Mouse (Mus musculus) forebrain, embryonic 14.5 days (tissue): ENCODE data around the gene Fam219a. TPM values are rescaled to one million over a fixed set of nuclear protein-coding genes. Genes with fewer than 3 reads are reported as not detected.

ENCODE experiments used
- ATAC-seq: fragments of 200-750 bp; cut with Nextera tagmentation; 2 replicates; pipeline ENCODE4 v1.8.0; 2017; ENCODE audit warnings: mild to moderate bottlenecking, moderate library complexity
- DNase-seq: peaks from one replicate; pipeline ENCODE4 v3.0.0-alpha.2; 2015; ENCODE audit warnings: low spot score
- H3K27ac ChIP-seq: fragments of 300-500 bp; sonication (generic); 2 replicates; pipeline ENCODE4 v1.5.1; 2014; ENCODE audit warnings: low read depth, mild to moderate bottlenecking, control low read depth, low read length, moderate library complexity
- H3K27me3 ChIP-seq: fragments of 300-500 bp; sonication (generic); replicated peaks from 2 replicates; pipeline ENCODE4 v1.6.1; 2014; ENCODE audit warnings: low read length, control low read depth, mixed read lengths; ENCODE audit not compliant: control insufficient read depth, insufficient read depth
- H3K36me3 ChIP-seq: fragments of 300-500 bp; sonication (generic); 2 replicates; pipeline ENCODE4 v1.6.1; 2014; ENCODE audit warnings: low read length, control low read depth; ENCODE audit not compliant: control insufficient read depth, insufficient read depth
- H3K4me1 ChIP-seq: fragments of 300-500 bp; sonication (generic); 2 replicates; pipeline ENCODE4 v1.6.1; 2014; ENCODE audit warnings: antibody characterized with exemption, low read length, control low read depth; ENCODE audit not compliant: control insufficient read depth, insufficient read depth
- H3K4me2 ChIP-seq: fragments of 300-500 bp; sonication (generic); 2 replicates; pipeline ENCODE4 v1.6.1; 2014; ENCODE audit warnings: mild to moderate bottlenecking, control low read depth, low read length
- H3K4me3 ChIP-seq: fragments of 300-500 bp; sonication (generic); 2 replicates; pipeline ENCODE4 v1.5.1; 2014; ENCODE audit warnings: low read depth, low read length, control low read depth
- H3K9ac ChIP-seq: fragments of 300-500 bp; sonication (generic); 2 replicates; pipeline ENCODE4 v1.6.1; 2014; ENCODE audit warnings: mild to moderate bottlenecking, low read length, control low read depth, moderate library complexity
- H3K9me3 ChIP-seq: fragments of 300-500 bp; sonication (generic); replicated peaks from 2 replicates; pipeline ENCODE4 v1.6.1; 2016; ENCODE audit warnings: low read length, control low read depth, mixed read lengths; ENCODE audit not compliant: control insufficient read depth
- WGBS: fragments of 180-500 bp; shearing (Covaris S2); extraction: QIAGEN DNeasy Blood & Tissue Kit; methylation state at CpG from one replicate; pipeline ENCODE4 v1.1.7; 2014; 5-methylcytosine and 5-hydroxymethylcytosine counted together
- polyA plus RNA-seq: library from polyadenylated mRNA; unstranded; fragments of >200 nt; fragmentation: Nextera tagmentation; extraction: Ambion mirVana; gene quantifications from 2 replicates; pipeline ENCODE4 v1.2.1, GENCODE M21; 2014

Fam219a gene
- polyA plus RNA-seq, 1 experiment from 2014 or later: 10.4 TPM

DNA sequence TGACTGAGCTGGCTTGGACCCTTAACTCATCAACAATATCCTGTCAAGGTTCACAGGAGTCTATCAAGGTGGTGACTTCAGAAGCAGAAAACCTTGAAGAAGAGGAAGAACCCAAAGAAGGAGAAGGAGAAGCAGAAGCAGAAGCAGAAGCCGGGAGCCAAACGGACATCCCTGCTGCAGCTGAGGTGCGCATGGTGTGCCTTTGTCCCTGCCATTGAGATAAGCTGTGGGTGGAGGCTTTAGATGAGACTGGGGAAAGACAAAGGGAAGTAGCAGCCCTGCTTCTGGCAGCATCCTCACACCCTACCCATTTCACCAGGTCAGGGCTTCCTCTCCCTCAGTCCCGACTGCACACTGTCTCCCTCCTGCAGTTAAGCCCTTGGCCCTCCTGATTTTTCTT, 33.5 kb upstream of the Fam219a start:
- H3K4me1 ChIP-seq: peaks cover 7% of the 10 kb centered on the region; the same call in 1 of the 2 replicates
- H3K27ac ChIP-seq: no peak overlapping the region
- ATAC-seq (no peak), DNase-seq (no peak)
- no peaks in the 10 kb centered on the region for H3K36me3 ChIP-seq
- no peak overlapping the region for H3K4me2 ChIP-seq
- no peaks in the 10 kb centered on the region for H3K27me3 ChIP-seq
- H3K9me3 ChIP-seq: no peaks in the 10 kb centered on the region
- no peak overlapping the region for H3K4me3 ChIP-seq
- no peak overlapping the region for H3K9ac ChIP-seq
- whole genome bisulfite sequencing: 31% methylated on average over 4 of the region's 4 CpGs

DNA sequence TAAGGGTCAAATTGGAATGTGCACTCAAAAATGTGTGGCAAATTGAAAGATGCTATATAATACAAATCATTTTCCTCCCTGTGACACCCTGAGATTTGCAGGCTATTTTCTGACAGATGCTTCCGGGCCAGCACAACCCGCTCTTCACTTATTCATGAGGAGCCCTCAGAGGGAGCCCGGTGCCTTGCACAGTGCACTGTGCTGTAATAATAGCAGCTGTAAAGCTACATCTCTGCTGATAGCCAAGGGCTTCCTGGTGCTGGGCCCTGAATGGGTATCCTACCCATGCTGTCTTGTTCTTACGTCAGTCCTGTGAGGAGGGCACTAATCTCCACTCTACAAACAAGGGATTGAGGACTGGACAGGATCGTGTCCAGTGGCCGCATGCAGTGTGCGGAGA, 14.0 kb upstream of the Fam219a start:
- Histone ChIP-seq H3K27ac (no peak overlapping the region), H3K36me3 (no peaks in the 10 kb centered on the region), H3K4me2 (no peak overlapping the region), H3K4me3 (no peak overlapping the region), H3K4me1 (no peaks in the 10 kb centered on the region; the same call in 1 of the 2 replicates), H3K9me3 (no peaks in the 10 kb centered on the region), H3K27me3 (no peaks in the 10 kb centered on the region), H3K9ac (no peak overlapping the region)
- no peak for DNase-seq
- WGBS: 73% methylated on average over 7 of the region's 7 CpGs
- no peak for ATAC-seq

DNA sequence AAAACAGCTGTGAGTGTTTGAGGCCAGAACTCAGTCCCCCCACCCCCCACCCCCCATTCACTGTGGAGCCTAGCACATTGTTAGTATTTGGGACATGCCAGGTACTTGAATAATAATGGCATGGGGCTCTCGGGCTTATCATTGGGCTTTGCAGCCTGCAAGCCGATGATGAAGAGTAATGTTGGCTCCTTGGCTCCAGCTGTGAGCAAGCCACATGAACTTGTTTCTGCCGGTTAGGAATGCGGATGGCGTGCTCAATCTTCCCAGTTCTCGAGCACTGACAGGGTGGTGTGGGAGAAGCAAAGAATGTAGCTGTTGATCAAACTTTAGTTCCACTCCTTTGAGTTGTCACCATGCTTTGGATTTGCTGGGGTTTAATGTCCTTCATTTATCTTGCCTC, 6.6 kb upstream of the Fam219a start:
- H3K9ac ChIP-seq: no peak overlapping the region
- H3K36me3 ChIP-seq: no peaks in the 10 kb centered on the region
- WGBS: 47% methylated on average over 6 of the region's 6 CpGs
- H3K27me3 ChIP-seq: no peaks in the 10 kb centered on the region
- H3K4me3 ChIP-seq: no peak overlapping the region
- no peak for DNase-seq
- no peaks in the 10 kb centered on the region for H3K9me3 ChIP-seq
- no peak for ATAC-seq
- no peak overlapping the region for H3K4me2 ChIP-seq
- H3K4me1 ChIP-seq: peaks cover 4% of the 10 kb centered on the region
- no peak overlapping the region for H3K27ac ChIP-seq

DNA sequence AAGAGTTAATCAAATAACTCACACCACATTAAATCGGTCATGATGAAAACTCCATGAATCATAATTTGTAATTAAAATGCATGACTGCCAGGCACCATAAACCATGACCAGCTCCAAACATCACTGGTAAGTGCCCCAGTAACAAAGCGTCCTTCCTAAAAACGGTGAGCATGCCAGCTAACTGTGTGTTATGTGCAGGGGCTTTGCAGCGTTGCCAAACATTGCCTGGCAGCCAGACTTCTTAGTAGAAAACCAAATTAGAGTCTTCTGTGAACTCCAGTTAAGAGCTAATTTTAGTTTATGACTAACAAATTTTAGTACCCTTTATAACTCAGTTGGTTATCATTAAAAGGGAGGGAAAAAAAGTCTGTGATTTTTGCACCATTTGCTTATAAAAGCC, 4.2 kb upstream of the Fam219a start:
- no peak overlapping the region for H3K9ac ChIP-seq
- 58% methylated on average over 4 of the region's 4 CpGs for WGBS
- no peak for ATAC-seq

DNA sequence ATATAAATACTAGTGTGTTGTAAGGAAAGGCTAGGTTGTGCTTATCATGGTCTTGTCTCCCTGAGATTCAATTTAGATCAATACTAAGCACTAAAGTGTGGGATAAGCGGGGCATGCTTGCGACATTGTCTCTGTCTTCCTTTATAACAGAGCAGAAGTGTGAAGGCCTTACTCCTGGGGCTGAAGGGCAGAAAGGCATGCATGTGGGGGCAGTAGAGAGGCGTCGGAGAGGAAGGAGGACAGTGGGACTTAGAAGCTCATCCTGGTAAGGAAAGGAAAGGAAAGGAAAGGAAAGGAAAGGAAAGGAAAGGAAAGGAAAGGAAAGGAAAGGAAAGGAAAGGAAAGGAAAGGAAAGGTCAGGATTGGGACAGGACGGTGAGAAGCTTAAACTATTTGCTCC, 2.2 kb upstream of the Fam219a start:
- no peak for ATAC-seq
- Histone ChIP-seq H3K36me3 (no peaks in the 10 kb centered on the region), H3K27ac (no peak overlapping the region), H3K9ac (no peak overlapping the region), H3K4me3 (no peak overlapping the region), H3K9me3 (no peaks in the 10 kb centered on the region), H3K4me2 (no peak overlapping the region), H3K27me3 (no peaks in the 10 kb centered on the region), H3K4me1 (peaks cover 17% of the 10 kb centered on the region)
- DNase-seq: no peak
- 28% methylated on average over 5 of the region's 5 CpGs for WGBS

More for the DNA sequence above, 4.2 kb upstream of the Fam219a start:
- H3K4me3 ChIP-seq: no peak overlapping the region
- no peak overlapping the region for H3K4me2 ChIP-seq
- H3K27me3 ChIP-seq: no peaks in the 10 kb centered on the region
- H3K4me1 ChIP-seq: peaks cover 4% of the 10 kb centered on the region
- H3K36me3 ChIP-seq: no peaks in the 10 kb centered on the region
- H3K27ac ChIP-seq: no peak overlapping the region
- peak; percentile 51 for DNase-seq
- no peaks in the 10 kb centered on the region for H3K9me3 ChIP-seq

DNA sequence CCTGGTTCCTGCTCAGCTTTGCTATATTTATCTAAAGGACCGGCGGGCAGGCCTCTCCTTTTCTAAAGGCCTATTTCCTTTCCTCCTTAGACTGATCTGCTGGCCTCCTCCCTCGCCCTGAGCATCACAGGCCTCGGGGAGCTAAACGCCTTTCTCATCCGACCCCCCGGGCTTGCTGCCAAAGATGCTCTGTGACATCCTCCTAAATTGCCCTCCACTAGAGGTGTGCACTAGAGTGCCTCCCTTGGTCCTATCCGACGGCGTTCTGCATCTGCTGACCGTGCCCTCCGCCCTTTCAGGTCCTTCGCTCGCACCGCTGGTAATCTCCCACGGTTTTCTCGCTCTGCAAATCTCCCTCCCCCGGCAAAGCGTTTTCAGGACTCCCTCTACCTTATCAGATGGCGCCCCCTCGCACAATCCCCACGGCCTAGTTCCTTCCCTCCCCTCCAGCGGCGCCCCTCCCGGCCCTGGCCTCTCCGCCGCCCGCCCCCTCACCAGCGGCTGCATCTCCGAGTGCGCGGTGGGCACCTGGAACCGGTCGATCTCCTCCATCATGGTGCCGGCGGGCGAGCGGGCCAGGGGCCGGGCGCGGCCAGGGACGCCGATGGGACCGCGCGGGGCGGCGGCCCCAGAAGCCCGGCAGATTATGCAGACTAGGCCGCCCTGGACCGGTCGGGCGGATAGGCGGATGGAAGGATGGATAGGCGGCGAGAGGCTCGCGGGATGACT, 492 bp downstream of the Fam219a start:
- Histone ChIP-seq H3K9ac (peak overlapping the region; percentile 82), H3K36me3 (no peaks in the 10 kb centered on the region), H3K27ac (peak overlapping the region; percentile 93), H3K9me3 (no peaks in the 10 kb centered on the region), H3K4me2 (peak overlapping the region; percentile 86), H3K4me3 (peak overlapping the region; percentile 88), H3K27me3 (no peaks in the 10 kb centered on the region), H3K4me1 (peaks cover 18% of the 10 kb centered on the region)
- DNase-seq (peak; percentile 63), ATAC-seq (peak; percentile 4; the same call in 1 of the 2 replicates)
- under 1% methylated on average over 58 of the region's 58 CpGs for WGBS

DNA sequence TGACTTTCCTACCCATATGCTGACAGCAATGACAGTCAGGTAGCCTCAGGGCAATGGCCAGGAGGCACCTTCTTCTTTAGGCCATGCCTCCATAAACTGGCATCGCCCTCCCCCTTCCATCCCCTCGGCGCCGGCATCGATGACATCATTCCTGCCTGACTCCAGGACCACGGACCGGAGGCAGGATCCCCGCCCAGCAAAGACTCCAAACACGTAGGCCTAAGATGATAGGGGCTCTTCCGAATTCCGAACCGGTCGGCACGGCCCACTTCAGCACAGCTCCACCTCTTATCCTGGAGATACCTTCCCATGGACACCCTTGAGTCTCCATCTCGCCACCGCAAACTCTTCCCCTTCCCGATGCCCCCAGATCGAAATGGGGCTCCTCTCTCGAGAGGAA, 1.1 kb downstream of the Fam219a start:
- no peak for ATAC-seq
- Histone ChIP-seq H3K9ac (peak overlapping the region; percentile 82), H3K27me3 (no peaks in the 10 kb centered on the region), H3K4me1 (peaks cover 18% of the 10 kb centered on the region), H3K9me3 (no peaks in the 10 kb centered on the region), H3K4me3 (peak overlapping the region; percentile 88), H3K27ac (peak overlapping the region; percentile 93; the same call in 1 of the 2 replicates), H3K36me3 (no peaks in the 10 kb centered on the region), H3K4me2 (peak overlapping the region; percentile 86)
- DNase-seq: peak; percentile 47
- 5% methylated on average over 19 of the region's 19 CpGs for WGBS

DNA sequence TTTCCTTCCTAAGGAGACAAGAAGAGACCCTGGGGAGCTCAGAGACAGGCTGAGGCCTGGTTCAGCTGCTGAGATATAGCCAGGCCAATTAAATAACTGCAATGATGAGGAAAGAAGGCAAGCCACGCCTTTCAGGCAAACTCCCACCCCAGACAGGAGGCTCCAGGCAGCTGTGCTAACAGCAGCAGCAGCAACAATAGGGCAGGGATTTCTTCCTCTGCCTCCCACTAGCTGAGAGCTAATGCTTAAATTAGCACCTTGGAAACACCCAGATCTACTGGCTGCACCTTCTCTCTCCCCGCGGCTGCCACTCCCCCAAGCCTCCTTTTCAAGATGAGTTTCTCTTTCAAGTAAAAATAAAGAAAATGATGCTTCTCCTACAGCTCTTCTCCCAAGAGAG, 3.2 kb downstream of the Fam219a start:
- 12% methylated on average over 3 of the region's 3 CpGs for WGBS
- ATAC-seq (no peak), DNase-seq (no peak)
- H3K4me2 ChIP-seq: no peak overlapping the region
- H3K4me1 ChIP-seq: peaks cover 18% of the 10 kb centered on the region
- no peak overlapping the region for H3K9ac ChIP-seq
- no peak overlapping the region for H3K27ac ChIP-seq
- no peaks in the 10 kb centered on the region for H3K9me3 ChIP-seq
- no peaks in the 10 kb centered on the region for H3K36me3 ChIP-seq
- H3K27me3 ChIP-seq: no peaks in the 10 kb centered on the region
- no peak overlapping the region for H3K4me3 ChIP-seq

DNA sequence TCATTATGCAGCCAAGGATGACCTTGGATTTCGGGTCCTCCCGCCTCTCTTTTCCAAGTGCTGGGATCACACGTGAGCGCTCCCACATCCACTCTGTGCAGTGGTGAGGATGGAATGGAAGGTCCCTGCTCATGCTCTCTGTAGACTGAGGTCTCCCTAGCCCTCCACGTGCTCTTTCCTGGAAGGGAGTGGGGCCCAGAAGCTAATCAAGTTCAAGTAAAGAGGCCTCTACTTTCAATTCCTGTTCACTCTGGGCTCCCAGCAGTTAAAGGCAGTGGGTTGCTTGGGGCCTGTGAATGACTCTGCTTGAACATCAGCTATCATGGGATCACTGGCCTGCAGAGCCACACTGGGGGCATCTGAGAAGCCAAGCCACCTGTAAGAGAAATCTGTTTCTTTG, 6.0 kb downstream of the Fam219a start:
- Histone ChIP-seq H3K4me1 (peaks cover 17% of the 10 kb centered on the region), H3K4me3 (no peak overlapping the region), H3K9me3 (no peaks in the 10 kb centered on the region), H3K36me3 (no peaks in the 10 kb centered on the region), H3K27me3 (no peaks in the 10 kb centered on the region), H3K9ac (no peak overlapping the region), H3K4me2 (no peak overlapping the region), H3K27ac (no peak overlapping the region)
- WGBS: 91% methylated on average over 5 of the region's 5 CpGs
- ATAC-seq (no peak), DNase-seq (no peak)
